Mouse (Mus musculus): ENCODE results near the gene Tbc1d17. TPM values are rescaled to one million over a fixed set of nuclear protein-coding genes. Genes with fewer than 3 reads are reported as not detected.
A peak's percentile ranks its signal among the peaks of the same experiment; 100 is the strongest.

Gene Tbc1d17
- polyA plus RNA-seq, 1 experiment from 2014 or later, result 123 TPM

DNA sequence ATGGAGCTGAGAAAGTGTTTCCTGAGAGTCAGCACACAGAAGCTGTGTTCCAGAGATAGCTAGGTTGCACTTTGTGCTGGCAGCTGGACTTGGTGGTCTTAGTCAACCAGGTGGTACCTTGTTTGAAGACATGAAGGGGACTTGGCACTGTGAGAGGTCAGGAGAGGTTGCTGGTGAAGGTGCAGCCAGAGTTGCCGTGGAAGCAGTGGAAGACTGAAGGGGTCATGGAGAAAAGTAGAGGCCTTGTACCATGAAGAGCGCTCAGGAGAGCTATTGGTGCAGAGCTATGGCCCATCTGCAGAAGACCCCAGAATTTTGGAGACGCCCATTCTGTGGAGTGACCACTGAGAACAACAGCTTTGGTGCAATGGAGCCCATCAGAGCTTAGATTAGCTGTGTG, 39.4 kb downstream of the Tbc1d17 start:
- Histone ChIP-seq H3K27ac (ENCODE audit: low read length) (no peak overlapping the region), H3K9ac (ENCODE audit: low read depth, low read length) (no peak overlapping the region), H3K4me3 (ENCODE audit: low read depth, low read length) (no peak overlapping the region), H3K27me3 (ENCODE audit: control insufficient read depth, insufficient read depth, low read depth, low read length) (no peaks in the 10 kb centered on the region), H3K4me1 (ENCODE audit: control insufficient read depth, insufficient read depth, low read length) (no peaks in the 10 kb centered on the region), H3K4me2 (ENCODE audit: low read length) (no peak overlapping the region), H3K36me3 (ENCODE audit: control insufficient read depth, insufficient read depth, low read length) (no peaks in the 10 kb centered on the region), H3K9me3 (replicated peaks; ENCODE audit: control insufficient read depth, low read length, poor library complexity, severe bottlenecking) (no peaks in the 10 kb centered on the region)
- no peak for ATAC-seq
- WGBS, result 91% methylated on average over 3 of the region's 3 CpGs

GRCm38 (mm10) chr7:44808927-44809326, 40.0 kb downstream of the Tbc1d17 start:
- Histone ChIP-seq H3K27me3 (ENCODE audit: control insufficient read depth, insufficient read depth, low read depth, low read length) (no peaks in the 10 kb centered on the region), H3K36me3 (ENCODE audit: control insufficient read depth, insufficient read depth, low read length) (no peaks in the 10 kb centered on the region), H3K27ac (ENCODE audit: low read length) (no peak overlapping the region), H3K4me1 (ENCODE audit: control insufficient read depth, insufficient read depth, low read length) (no peaks in the 10 kb centered on the region), H3K9ac (ENCODE audit: low read depth, low read length) (no peak overlapping the region), H3K9me3 (replicated peaks; ENCODE audit: control insufficient read depth, low read length, poor library complexity, severe bottlenecking) (no peaks in the 10 kb centered on the region), H3K4me3 (ENCODE audit: low read depth, low read length) (no peak overlapping the region), H3K4me2 (ENCODE audit: low read length) (no peak overlapping the region)
- ATAC-seq, result no peak
- 92% methylated on average over 2 of the region's 2 CpGs for WGBS

GRCm38 (mm10) chr7:44792781-44793180, 56.1 kb downstream of the Tbc1d17 start:
- H3K4me1 ChIP-seq (ENCODE audit: control insufficient read depth, insufficient read depth, low read length), result no peaks in the 10 kb centered on the region
- H3K4me3 ChIP-seq (ENCODE audit: low read depth, low read length), result no peak overlapping the region
- 89% methylated on average over 6 of the region's 6 CpGs for WGBS
- no peaks in the 10 kb centered on the region for H3K9me3 ChIP-seq (replicated peaks; ENCODE audit: control insufficient read depth, low read length, poor library complexity, severe bottlenecking)
- H3K4me2 ChIP-seq (ENCODE audit: low read length), result no peak overlapping the region
- H3K27ac ChIP-seq (ENCODE audit: low read length), result no peak overlapping the region
- H3K9ac ChIP-seq (ENCODE audit: low read depth, low read length), result no peak overlapping the region
- H3K36me3 ChIP-seq (ENCODE audit: control insufficient read depth, insufficient read depth, low read length), result no peaks in the 10 kb centered on the region
- H3K27me3 ChIP-seq (ENCODE audit: control insufficient read depth, insufficient read depth, low read depth, low read length), result no peaks in the 10 kb centered on the region
- ATAC-seq, result no peak

- no peaks in the 10 kb centered on the region for H3K9me3 ChIP-seq (replicated peaks; ENCODE audit: control insufficient read depth, low read length, poor library complexity, severe bottlenecking)
- H3K27me3 ChIP-seq (ENCODE audit: control insufficient read depth, insufficient read depth, low read depth, low read length), result no peaks in the 10 kb centered on the region
- H3K4me1 ChIP-seq (ENCODE audit: control insufficient read depth, insufficient read depth, low read length), result no peaks in the 10 kb centered on the region
- WGBS, result 62% methylated on average over 4 of the region's 4 CpGs
- no peak overlapping the region for H3K4me2 ChIP-seq (ENCODE audit: low read length)
- no peak overlapping the region for H3K27ac ChIP-seq (ENCODE audit: low read length)
- ATAC-seq, result no peak
- no peaks in the 10 kb centered on the region for H3K36me3 ChIP-seq (ENCODE audit: control insufficient read depth, insufficient read depth, low read length)
- no peak overlapping the region for H3K9ac ChIP-seq (ENCODE audit: low read depth, low read length)
- H3K4me3 ChIP-seq (ENCODE audit: low read depth, low read length), result no peak overlapping the region
Observed at GRCm38 (mm10) chr7:44790066-44790465, 58.8 kb downstream of the Tbc1d17 start.

DNA sequence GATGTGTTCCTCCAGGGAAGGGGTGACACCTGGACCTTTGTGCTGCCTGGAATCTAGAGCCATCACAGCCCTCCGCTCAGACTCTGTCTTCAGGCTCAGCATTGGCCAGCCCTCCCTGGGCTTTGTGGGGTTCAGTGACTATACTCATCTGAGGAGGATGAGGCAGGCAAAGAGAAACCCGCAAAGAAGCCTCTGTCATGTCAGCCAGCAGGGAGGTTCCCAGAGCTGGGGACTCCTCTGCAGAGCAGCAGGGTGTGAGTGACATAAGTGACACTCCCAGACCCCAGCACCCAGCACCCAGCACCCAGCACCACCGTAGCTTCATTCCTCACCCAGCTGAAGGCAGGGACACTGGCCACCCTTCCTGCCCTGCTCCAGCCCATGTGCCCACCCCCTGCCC, 59.3 kb downstream of the Tbc1d17 start:
- H3K4me1 ChIP-seq (ENCODE audit: control insufficient read depth, insufficient read depth, low read length), result no peaks in the 10 kb centered on the region
- no peak overlapping the region for H3K9ac ChIP-seq (ENCODE audit: low read depth, low read length)
- 75% methylated on average over 3 of the region's 3 CpGs for WGBS
- no peaks in the 10 kb centered on the region for H3K27me3 ChIP-seq (ENCODE audit: control insufficient read depth, insufficient read depth, low read depth, low read length)
- H3K9me3 ChIP-seq (replicated peaks; ENCODE audit: control insufficient read depth, low read length, poor library complexity, severe bottlenecking), result no peaks in the 10 kb centered on the region
- no peak overlapping the region for H3K4me3 ChIP-seq (ENCODE audit: low read depth, low read length)
- no peak overlapping the region for H3K4me2 ChIP-seq (ENCODE audit: low read length)
- ATAC-seq, result no peak
- no peaks in the 10 kb centered on the region for H3K36me3 ChIP-seq (ENCODE audit: control insufficient read depth, insufficient read depth, low read length)
- no peak overlapping the region for H3K27ac ChIP-seq (ENCODE audit: low read length)

MicroRNAs within 50 kb of the gene (microRNA counts, 519-probe panel; counts per million panel counts)
- 386 counts per million, percentile 18 among the panel's probes with 10 or more counts for microRNA mmu-miR-707

Small RNA genes lying within 50 kb of the gene (microRNA-seq; reads per million reads assigned to microRNA genes)
- gene Mir707, result not detected

Other genes with a start within 250 kb of the Tbc1d17 start
- 2.9 and 3.3 TPM in 2 replicates for gene Myh14, start 178.2 kb downstream of the Tbc1d17 start, polyA plus RNA-seq (2015; fragmentation: Nextera tagmentation; extraction: Ambion mirVana)
- not detected in 2 replicates for gene Izumo2, start 140.3 kb downstream of the Tbc1d17 start, polyA plus RNA-seq (2015; fragmentation: Nextera tagmentation; extraction: Ambion mirVana)
- 27.3 and 27.9 TPM in 2 replicates for gene Vrk3, start 100.7 kb downstream of the Tbc1d17 start, polyA plus RNA-seq (2015; fragmentation: Nextera tagmentation; extraction: Ambion mirVana)
- gene Zfp473, start 98.0 kb downstream of the Tbc1d17 start, polyA plus RNA-seq (2015; fragmentation: Nextera tagmentation; extraction: Ambion mirVana), result 1.2 and 1.8 TPM in 2 replicates
- gene Nup62, start 33.0 kb downstream of the Tbc1d17 start, polyA plus RNA-seq (2015; fragmentation: Nextera tagmentation; extraction: Ambion mirVana), result 43.6 and 45.9 TPM in 2 replicates
- 0.57 and 1.0 TPM in 2 replicates for gene Il4i1, start 32.7 kb downstream of the Tbc1d17 start, polyA plus RNA-seq (2015; fragmentation: Nextera tagmentation; extraction: Ambion mirVana)
- gene Atf5, start 32.4 kb downstream of the Tbc1d17 start, polyA plus RNA-seq (2015; fragmentation: Nextera tagmentation; extraction: Ambion mirVana), result 2.5 and 3.0 TPM in 2 replicates
- gene Akt1s1, start 88 bp downstream of the Tbc1d17 start, polyA plus RNA-seq (2015; fragmentation: Nextera tagmentation; extraction: Ambion mirVana), result 82.2 and 83.2 TPM in 2 replicates
- 27.9 and 30.4 TPM in 2 replicates for gene Pnkp, start 8.1 kb upstream of the Tbc1d17 start, polyA plus RNA-seq (2015; fragmentation: Nextera tagmentation; extraction: Ambion mirVana)
- gene Ptov1, start 20.7 kb upstream of the Tbc1d17 start, polyA plus RNA-seq (2015; fragmentation: Nextera tagmentation; extraction: Ambion mirVana), result 419 and 448 TPM in 2 replicates
- gene Med25, start 43.6 kb upstream of the Tbc1d17 start, polyA plus RNA-seq (2015; fragmentation: Nextera tagmentation; extraction: Ambion mirVana), result 153 and 158 TPM in 2 replicates
- gene Fuz, start 47.0 kb upstream of the Tbc1d17 start, polyA plus RNA-seq (2015; fragmentation: Nextera tagmentation; extraction: Ambion mirVana), result 20.0 and 22.3 TPM in 2 replicates
- gene Ap2a1, start 80.4 kb upstream of the Tbc1d17 start, polyA plus RNA-seq (2015; fragmentation: Nextera tagmentation; extraction: Ambion mirVana), result 122 and 136 TPM in 2 replicates
- 0.10 and 0.25 TPM in 2 replicates for gene Tsks, start 94.1 kb upstream of the Tbc1d17 start, polyA plus RNA-seq (2015; fragmentation: Nextera tagmentation; extraction: Ambion mirVana)
- gene Cpt1c, start 125.8 kb upstream of the Tbc1d17 start, polyA plus RNA-seq (2015; fragmentation: Nextera tagmentation; extraction: Ambion mirVana), result 58.4 and 63.1 TPM in 2 replicates
- 671 and 697 TPM in 2 replicates for gene Prmt1, start 137.5 kb upstream of the Tbc1d17 start, polyA plus RNA-seq (2015; fragmentation: Nextera tagmentation; extraction: Ambion mirVana)
- 52.3 and 53.6 TPM in 2 replicates for gene Irf3, start 148.6 kb upstream of the Tbc1d17 start, polyA plus RNA-seq (2015; fragmentation: Nextera tagmentation; extraction: Ambion mirVana)
- 7.0 and 8.3 TPM in 2 replicates for gene Bcl2l12, start 149.6 kb upstream of the Tbc1d17 start, polyA plus RNA-seq (2015; fragmentation: Nextera tagmentation; extraction: Ambion mirVana)
- gene Scaf1, start 167.3 kb upstream of the Tbc1d17 start, polyA plus RNA-seq (2015; fragmentation: Nextera tagmentation; extraction: Ambion mirVana), result 42.4 and 47.8 TPM in 2 replicates
- gene Rras, start 168.9 kb upstream of the Tbc1d17 start, polyA plus RNA-seq (2015; fragmentation: Nextera tagmentation; extraction: Ambion mirVana), result 12.2 and 12.4 TPM in 2 replicates
- gene Prr12, start 203.8 kb upstream of the Tbc1d17 start, polyA plus RNA-seq (2015; fragmentation: Nextera tagmentation; extraction: Ambion mirVana), result 13.6 and 13.9 TPM in 2 replicates
- 64.1 and 67.7 TPM in 2 replicates for gene Nosip, start 213.3 kb upstream of the Tbc1d17 start, polyA plus RNA-seq (2015; fragmentation: Nextera tagmentation; extraction: Ambion mirVana)
- gene Prrg2, start 213.6 kb upstream of the Tbc1d17 start, polyA plus RNA-seq (2015; fragmentation: Nextera tagmentation; extraction: Ambion mirVana), result 12.5 and 13.6 TPM in 2 replicates
- gene Rcn3, start 243.1 kb upstream of the Tbc1d17 start, polyA plus RNA-seq (2015; fragmentation: Nextera tagmentation; extraction: Ambion mirVana), result 43.5 and 47.8 TPM in 2 replicates